Mouse (Mus musculus) midbrain, embryonic 16.5 days (tissue): Measurements from ENCODE around the gene Snx29. TPM values are rescaled to one million over a fixed set of nuclear protein-coding genes. Genes with fewer than 3 reads are reported as not detected.
"Not testable (repeated sequence)": the region's sequence is repeated elsewhere in the genome, so short reads cannot be mapped to it uniquely, and the experiment has no call there.

ENCODE experiments used
- ATAC-seq: fragments of 200-750 bp; cut with Nextera tagmentation; 2 replicates; pipeline ENCODE4 v1.8.0; 2017; ENCODE audit warnings: moderate TSS enrichment
- H3K27ac ChIP-seq: fragments of 300-500 bp; sonication (generic); 2 replicates; pipeline ENCODE4 v1.5.1; 2014; ENCODE audit warnings: mild to moderate bottlenecking, low read length, mixed read lengths
- H3K27me3 ChIP-seq: fragments of 300-500 bp; sonication (generic); 2 replicates; pipeline ENCODE4 v1.6.1; 2014; ENCODE audit warnings: low read depth, low read length, mixed read lengths; ENCODE audit not compliant: control insufficient read depth, insufficient read depth
- H3K36me3 ChIP-seq: fragments of 300-500 bp; sonication (generic); 2 replicates; pipeline ENCODE4 v1.6.1; 2014; ENCODE audit warnings: mild to moderate bottlenecking, low read length, moderate library complexity, mixed read lengths; ENCODE audit not compliant: control insufficient read depth, insufficient read depth
- H3K4me1 ChIP-seq: fragments of 300-500 bp; sonication (generic); 2 replicates; pipeline ENCODE4 v1.6.1; 2014; ENCODE audit warnings: mild to moderate bottlenecking, low read length, mixed read lengths; ENCODE audit not compliant: control insufficient read depth, insufficient read depth
- H3K4me2 ChIP-seq: fragments of 300-500 bp; sonication (generic); 2 replicates; pipeline ENCODE4 v1.6.1; 2014; ENCODE audit warnings: mild to moderate bottlenecking, low read length, mixed read lengths
- H3K4me3 ChIP-seq: fragments of 300-500 bp; sonication (generic); 2 replicates; pipeline ENCODE4 v1.5.1; 2014; ENCODE audit warnings: low read depth, mild to moderate bottlenecking, low read length, moderate library complexity, mixed read lengths
- H3K9ac ChIP-seq: fragments of 300-500 bp; sonication (generic); 2 replicates; pipeline ENCODE4 v1.6.1; 2014; ENCODE audit warnings: low read depth, low read length, mixed read lengths
- H3K9me3 ChIP-seq: fragments of 300-500 bp; sonication (generic); replicated peaks from 2 replicates; pipeline ENCODE4 v1.6.1; 2014; ENCODE audit warnings: mild to moderate bottlenecking, low read length, mixed read lengths; ENCODE audit not compliant: control insufficient read depth, poor library complexity, severe bottlenecking
- WGBS: fragments of 180-500 bp; shearing (Covaris S2); extraction: QIAGEN DNeasy Blood & Tissue Kit; methylation state at CpG from one replicate; pipeline ENCODE4 v1.1.7; 2014; 5-methylcytosine and 5-hydroxymethylcytosine counted together
- polyA plus RNA-seq: library from polyadenylated mRNA; unstranded; fragments of >200 nt; fragmentation: Nextera tagmentation; extraction: Ambion mirVana; gene quantifications from 2 replicates; pipeline ENCODE4 v1.2.1, GENCODE M21; 2015

Snx29 gene
- polyA plus RNA-seq, 1 experiment from 2014 or later, result 16.8 TPM

DNA sequence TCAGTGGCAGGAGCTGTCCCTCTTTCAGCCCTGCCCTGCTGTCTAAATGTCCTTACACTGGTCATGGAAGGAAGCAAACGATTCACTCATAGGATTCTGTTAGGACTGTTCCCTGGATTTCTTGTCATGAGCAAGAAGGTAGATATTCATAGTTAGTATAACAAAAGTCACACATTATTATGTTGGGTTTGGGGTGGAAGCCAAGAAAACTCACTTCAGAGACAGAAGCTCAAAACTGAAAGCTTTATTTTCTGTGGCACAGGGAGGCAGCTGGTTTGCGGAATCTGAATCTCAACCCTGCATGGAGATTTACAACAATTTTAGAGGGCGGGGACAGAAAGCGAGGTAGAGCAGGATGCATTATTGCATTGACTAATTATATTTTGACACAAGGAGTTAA, 86.0 kb downstream of the Snx29 start:
- peaks cover 2% of the 10 kb centered on the region; the same call in 1 of the 2 replicates for H3K36me3 ChIP-seq
- no peaks in the 10 kb centered on the region for H3K27me3 ChIP-seq
- no peak overlapping the region for H3K9ac ChIP-seq
- H3K27ac ChIP-seq, result no peak overlapping the region
- H3K9me3 ChIP-seq, result no peaks in the 10 kb centered on the region
- no peaks in the 10 kb centered on the region for H3K4me1 ChIP-seq
- 91% methylated on average over 4 of the region's 4 CpGs for WGBS
- no peak overlapping the region for H3K4me3 ChIP-seq
- H3K4me2 ChIP-seq, result no peak overlapping the region
- ATAC-seq, result no peak

DNA sequence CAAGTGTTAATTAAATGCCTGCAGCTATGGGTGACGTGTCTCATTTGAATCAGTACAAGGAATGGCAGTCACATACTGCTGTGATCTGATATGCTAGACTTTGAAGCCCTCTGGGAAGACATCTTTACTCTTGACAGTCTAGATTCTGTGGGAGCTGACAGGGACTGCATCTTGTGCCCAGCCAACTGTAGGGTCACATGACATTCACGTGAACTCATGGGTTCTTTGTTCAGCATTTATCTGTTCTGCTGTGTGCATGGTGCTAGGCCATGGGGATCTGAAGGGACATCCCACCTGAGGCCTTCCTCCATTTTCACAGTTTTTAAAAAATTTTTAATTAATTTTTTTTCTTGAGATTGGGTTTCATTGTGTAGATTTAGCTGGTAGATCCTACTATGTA, 91.9 kb downstream of the Snx29 start:
- Histone ChIP-seq H3K9ac (no peak overlapping the region), H3K4me2 (no peak overlapping the region), H3K36me3 (0 out of 2 replicates have a peak, but pooled peaks cover 2% of the 10 kb centered on the region), H3K4me3 (no peak overlapping the region), H3K27ac (no peak overlapping the region), H3K9me3 (no peaks in the 10 kb centered on the region), H3K27me3 (no peaks in the 10 kb centered on the region), H3K4me1 (no peaks in the 10 kb centered on the region)
- no peak for ATAC-seq
- WGBS, result 78% methylated on average over 2 of the region's 2 CpGs

DNA sequence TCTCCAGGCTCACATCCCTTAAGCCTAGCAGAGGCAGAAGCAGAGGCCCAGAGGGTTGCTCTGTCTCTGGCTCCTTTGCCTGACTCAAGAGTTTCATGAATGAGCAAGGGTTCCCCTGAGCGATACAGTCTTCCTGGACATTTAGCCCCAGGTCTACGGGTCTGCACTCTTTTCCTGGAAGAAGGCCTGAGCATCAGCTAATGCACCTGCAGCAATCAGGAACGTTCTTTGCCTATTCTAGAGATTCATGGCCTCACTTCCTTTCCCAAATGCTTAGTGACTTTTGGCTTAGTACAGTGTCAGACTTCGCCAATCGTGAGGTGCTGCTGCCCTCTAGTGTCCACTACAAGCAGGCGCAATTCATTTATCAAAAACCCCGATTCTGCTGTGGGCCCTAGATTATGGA, 95.5 kb downstream of the Snx29 start:
- peaks cover 3% of the 10 kb centered on the region; the same call in 1 of the 2 replicates for H3K36me3 ChIP-seq
- no peak overlapping the region for H3K9ac ChIP-seq
- H3K9me3 ChIP-seq, result no peaks in the 10 kb centered on the region
- no peaks in the 10 kb centered on the region for H3K27me3 ChIP-seq
- no peak overlapping the region for H3K27ac ChIP-seq
- H3K4me1 ChIP-seq, result no peaks in the 10 kb centered on the region
- ATAC-seq, result peak; percentile 81
- H3K4me2 ChIP-seq, result no peak overlapping the region
- 18% methylated on average over 7 of the region's 7 CpGs for WGBS
- H3K4me3 ChIP-seq, result no peak overlapping the region

DNA sequence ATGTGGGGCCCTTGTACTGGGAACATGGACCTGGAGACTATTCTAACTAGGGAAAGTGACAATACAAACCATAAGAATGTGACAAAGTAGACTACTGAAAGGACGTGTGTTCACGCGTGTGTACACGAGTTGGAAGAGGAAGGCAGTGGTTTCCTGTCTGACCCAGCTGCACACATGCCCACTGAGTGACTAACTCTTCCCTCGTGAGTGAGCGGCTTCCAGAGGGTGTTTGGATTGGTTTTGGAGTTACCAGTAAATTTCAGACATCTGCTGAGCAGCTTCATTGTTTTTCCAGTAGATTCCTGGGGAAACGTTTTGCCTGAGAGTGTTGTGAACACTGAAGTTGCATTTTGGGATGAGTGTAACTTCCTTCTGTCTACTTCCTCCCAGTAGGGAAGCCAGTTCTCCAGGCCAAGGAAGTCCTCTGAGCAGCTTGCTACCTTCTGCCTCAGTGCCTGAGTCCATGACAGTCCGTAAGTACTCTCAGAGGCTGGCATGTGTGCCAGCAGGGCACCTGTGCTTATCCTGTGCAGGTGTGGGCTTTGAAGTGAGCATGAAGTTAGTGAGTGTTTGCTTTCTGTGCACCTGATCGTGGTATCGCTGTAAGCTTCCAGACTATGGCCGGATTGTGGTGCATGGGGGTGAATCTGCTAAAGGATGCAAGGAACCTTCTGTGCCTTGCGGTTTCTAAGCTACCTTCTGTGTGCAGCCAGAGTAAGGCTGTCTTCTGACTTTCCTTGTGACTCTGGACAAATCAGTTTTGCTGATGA, 97.8 kb downstream of the Snx29 start:
- no peak overlapping the region for H3K4me3 ChIP-seq
- H3K9ac ChIP-seq, result no peak overlapping the region
- ATAC-seq, result no peak
- WGBS, result 88% methylated on average over 12 of the region's 12 CpGs
- no peaks in the 10 kb centered on the region for H3K9me3 ChIP-seq
- no peaks in the 10 kb centered on the region for H3K27me3 ChIP-seq
- no peak overlapping the region for H3K4me2 ChIP-seq
- H3K27ac ChIP-seq, result no peak overlapping the region
- H3K4me1 ChIP-seq, result no peaks in the 10 kb centered on the region
- peaks cover 2% of the 10 kb centered on the region; the same call in 1 of the 2 replicates for H3K36me3 ChIP-seq

DNA sequence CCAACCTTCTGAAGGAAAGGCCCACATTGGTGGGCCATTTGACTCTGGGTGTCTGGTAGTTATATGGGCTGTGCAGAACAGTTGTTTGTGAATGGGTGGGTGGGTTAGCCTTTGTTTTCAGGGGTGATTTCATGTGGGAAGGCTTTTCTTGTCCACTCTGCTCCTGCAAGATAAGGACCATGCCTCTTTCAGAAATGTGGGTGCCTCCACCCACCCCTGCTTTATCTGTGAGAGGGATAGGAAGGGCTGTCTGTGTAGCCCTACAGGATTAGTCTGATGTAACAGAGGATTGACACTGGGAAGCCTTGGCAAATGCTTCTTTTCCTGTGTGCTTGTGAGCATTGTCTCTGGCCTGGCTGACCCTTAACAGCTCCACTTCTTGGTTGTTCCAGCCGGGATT, 99.5 kb downstream of the Snx29 start:
- H3K9ac ChIP-seq, result no peak overlapping the region
- H3K4me2 ChIP-seq, result no peak overlapping the region
- H3K27me3 ChIP-seq, result no peaks in the 10 kb centered on the region
- H3K9me3 ChIP-seq, result no peaks in the 10 kb centered on the region
- no peaks in the 10 kb centered on the region for H3K4me1 ChIP-seq
- no peak overlapping the region for H3K4me3 ChIP-seq
- WGBS, result 100% methylated on average over 1 of the region's 1 CpGs
- ATAC-seq, result no peak
- H3K36me3 ChIP-seq, result peaks cover 2% of the 10 kb centered on the region; the same call in 1 of the 2 replicates
- H3K27ac ChIP-seq, result no peak overlapping the region

DNA sequence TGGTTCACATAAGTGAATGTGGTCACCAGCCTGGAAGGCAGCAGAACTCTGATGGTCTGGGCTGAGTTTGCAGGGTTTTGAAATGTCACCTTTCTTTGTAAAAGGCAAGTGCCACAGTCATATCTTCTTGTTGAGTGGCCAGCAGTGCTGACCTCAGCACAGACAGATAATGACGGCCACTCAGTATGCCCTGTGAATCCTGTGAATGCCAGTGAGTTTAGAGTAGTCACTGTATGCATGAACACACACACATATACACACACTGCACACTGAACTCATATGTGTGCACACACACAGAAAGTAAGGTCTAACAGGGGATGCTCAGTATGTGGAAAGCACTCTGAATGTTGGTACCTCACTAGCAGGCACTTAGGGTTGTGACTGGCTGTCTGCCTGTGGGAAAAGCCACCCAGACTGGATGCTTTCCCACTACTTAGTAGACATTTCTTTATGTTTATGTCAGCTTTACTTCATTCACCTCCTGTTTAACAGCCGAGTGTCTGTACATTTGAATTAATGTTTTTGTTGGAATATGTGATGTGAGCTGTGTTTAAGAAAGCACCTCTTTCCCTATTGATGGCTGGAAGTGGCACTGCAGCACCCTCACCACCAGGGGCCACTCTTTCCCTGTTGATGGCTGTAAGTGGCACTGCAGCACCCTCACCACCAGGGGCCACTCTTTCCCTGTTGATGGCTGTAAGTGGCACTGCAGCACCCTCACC, 100.3 kb downstream of the Snx29 start:
- Histone ChIP-seq H3K27ac (no peak overlapping the region), H3K27me3 (no peaks in the 10 kb centered on the region), H3K4me1 (no peaks in the 10 kb centered on the region), H3K9me3 (no peaks in the 10 kb centered on the region), H3K4me3 (no peak overlapping the region), H3K4me2 (no peak overlapping the region), H3K36me3 (peaks cover 2% of the 10 kb centered on the region; the same call in 1 of the 2 replicates), H3K9ac (no peak overlapping the region)
- ATAC-seq, result no peak
- 93% methylated on average over 2 of the region's 2 CpGs for WGBS

DNA sequence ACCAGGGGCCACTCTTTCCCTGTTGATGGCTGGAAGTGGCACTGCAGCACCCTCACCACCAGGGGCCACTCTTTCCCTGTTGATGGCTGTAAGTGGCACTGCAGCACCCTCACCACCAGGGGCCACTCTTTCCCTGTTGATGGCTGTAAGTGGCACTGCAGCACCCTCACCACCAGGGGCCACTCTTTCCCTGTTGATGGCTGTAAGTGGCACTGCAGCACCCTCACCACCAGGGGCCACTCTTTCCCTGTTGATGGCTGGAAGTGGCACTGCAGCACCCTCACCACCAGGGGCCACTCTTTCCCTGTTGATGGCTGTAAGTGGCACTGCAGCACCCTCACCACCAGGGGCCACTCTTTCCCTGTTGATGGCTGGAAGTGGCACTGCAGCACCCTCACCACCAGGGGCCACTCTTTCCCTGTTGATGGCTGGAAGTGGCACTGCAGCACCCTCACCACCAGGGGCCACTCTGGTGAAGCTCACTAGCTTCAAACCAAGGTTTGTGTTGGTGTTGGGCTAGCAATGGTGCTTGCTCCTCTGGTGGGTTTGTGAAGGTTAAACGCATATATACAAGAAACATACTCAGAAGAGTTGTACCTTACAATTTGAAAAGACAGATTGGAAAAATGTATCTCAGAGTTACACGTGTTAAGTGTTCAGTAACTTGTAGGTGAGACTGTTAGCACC, 101.0 kb downstream of the Snx29 start:
- WGBS, result 93% methylated on average over 2 of the region's 2 CpGs
- H3K4me1 ChIP-seq, H3K27me3 ChIP-seq, H3K4me3 ChIP-seq, H3K27ac ChIP-seq, H3K9ac ChIP-seq, ATAC-seq, H3K4me2 ChIP-seq, H3K9me3 ChIP-seq, H3K36me3 ChIP-seq: not testable (repeated sequence)

DNA sequence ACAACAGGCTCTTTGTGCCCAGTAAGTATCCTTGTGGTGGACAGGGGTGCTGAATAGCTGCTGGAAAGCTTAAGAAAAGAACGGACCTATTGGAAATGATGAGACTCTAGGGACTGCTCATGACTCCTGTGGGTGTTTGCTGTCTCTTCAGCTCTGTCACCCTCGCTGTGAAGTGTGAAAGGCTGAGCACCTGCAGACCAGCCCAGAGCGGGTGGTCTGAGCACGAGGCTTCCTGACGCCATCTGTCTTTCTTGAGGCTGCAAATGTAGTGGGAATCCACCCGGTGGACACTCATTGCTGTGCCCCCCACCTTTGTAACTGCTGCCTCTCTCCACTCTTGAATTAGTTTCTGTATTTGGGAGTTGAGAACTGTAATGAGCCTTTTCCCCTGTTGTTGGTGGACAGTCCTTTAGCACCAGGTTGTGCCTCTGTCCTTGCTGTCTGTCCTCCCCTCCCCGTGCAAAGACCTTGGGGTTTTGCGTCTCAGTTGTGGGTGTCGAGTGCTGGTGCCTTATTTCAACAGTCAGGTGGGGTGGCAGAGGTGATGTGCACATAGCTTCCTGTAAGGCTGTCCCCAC, 101.9 kb downstream of the Snx29 start:
- Histone ChIP-seq H3K4me1 (no peaks in the 10 kb centered on the region), H3K27ac (no peak overlapping the region), H3K4me2 (no peak overlapping the region), H3K27me3 (no peaks in the 10 kb centered on the region), H3K36me3 (peaks cover 2% of the 10 kb centered on the region; the same call in 1 of the 2 replicates), H3K9me3 (no peaks in the 10 kb centered on the region), H3K9ac (no peak overlapping the region), H3K4me3 (no peak overlapping the region)
- 85% methylated on average over 9 of the region's 9 CpGs for WGBS
- ATAC-seq, result peak; percentile 26; the same call in 1 of the 2 replicates
